Mouse (Mus musculus) C2C12 (cell line): Measurements from ENCODE around the gene Slc1a7. TPM values are rescaled to one million over a fixed set of nuclear protein-coding genes. Genes with fewer than 3 reads are reported as not detected.

ENCODE experiments used
- H3K27me3 ChIP-seq: one replicate; pipeline ENCODE4 v1.6.1; 2011; ENCODE audit not compliant: control insufficient read depth, insufficient read depth, insufficient read length
- H3K36me3 ChIP-seq: one replicate; pipeline ENCODE4 v1.6.1; 2011; ENCODE audit not compliant: control insufficient read depth, insufficient read depth
- H3K4me3 ChIP-seq: one replicate; pipeline ENCODE4 v1.5.1; 2011; ENCODE audit warnings: mild to moderate bottlenecking, control low read depth; ENCODE audit not compliant: poor library complexity, insufficient read depth, severe bottlenecking
- H3K79me2 ChIP-seq: one replicate; pipeline ENCODE4 v1.6.1; 2011; ENCODE audit not compliant: control insufficient read depth, insufficient read depth
- H3K79me3 ChIP-seq: one replicate; pipeline ENCODE4 v1.6.1; 2011; ENCODE audit warnings: low read depth, control low read depth
- H3ac ChIP-seq: one replicate; pipeline ENCODE3; 2011; ENCODE audit warnings: low read depth; ENCODE audit not compliant: control insufficient read depth, insufficient read length
- CEBPB ChIP-seq: IDR thresholded peaks from one replicate; pipeline ENCODE4 v1.6.1; 2011; ENCODE audit warnings: low read depth, mild to moderate bottlenecking, control low read depth, moderate library complexity
- CTCF ChIP-seq: IDR thresholded peaks from one replicate; pipeline ENCODE4 v1.5.1; 2011; ENCODE audit not compliant: control insufficient read depth, insufficient read depth, insufficient read length
- FOSL1 ChIP-seq: IDR thresholded peaks from one replicate; pipeline ENCODE4 v1.8.0; 2011; ENCODE audit warnings: mild to moderate bottlenecking, low read length; ENCODE audit not compliant: poor library complexity, insufficient read depth, severe bottlenecking
- MAX ChIP-seq: IDR thresholded peaks from one replicate; pipeline ENCODE4 v1.6.1; 2011; ENCODE audit warnings: mild to moderate bottlenecking, control low read depth
- MYOD1 ChIP-seq: IDR thresholded peaks from one replicate; pipeline ENCODE4 v1.6.1; 2011; ENCODE audit warnings: low read depth; ENCODE audit not compliant: control insufficient read depth, insufficient read length
- MYOG ChIP-seq: IDR thresholded peaks from one replicate; pipeline ENCODE4 v1.6.1; 2011; ENCODE audit not compliant: control insufficient read depth, insufficient read length; ENCODE audit errors: extremely low read depth
- USF1 ChIP-seq: IDR thresholded peaks from one replicate; pipeline ENCODE4 v1.6.1; 2011; ENCODE audit warnings: low read depth, mild to moderate bottlenecking, control low read depth, moderate library complexity
- polyA plus RNA-seq: library from polyadenylated mRNA; unstranded; fragments of >200 nt; fragmentation: generic; extraction: Trizol; gene quantifications from one replicate; pipeline ENCODE4 v1.2.1, GENCODE M21; 2012; ENCODE audit warnings: missing spikeins

Gene Slc1a7
- polyA plus RNA-seq, 1 experiment: not detected

DNA sequence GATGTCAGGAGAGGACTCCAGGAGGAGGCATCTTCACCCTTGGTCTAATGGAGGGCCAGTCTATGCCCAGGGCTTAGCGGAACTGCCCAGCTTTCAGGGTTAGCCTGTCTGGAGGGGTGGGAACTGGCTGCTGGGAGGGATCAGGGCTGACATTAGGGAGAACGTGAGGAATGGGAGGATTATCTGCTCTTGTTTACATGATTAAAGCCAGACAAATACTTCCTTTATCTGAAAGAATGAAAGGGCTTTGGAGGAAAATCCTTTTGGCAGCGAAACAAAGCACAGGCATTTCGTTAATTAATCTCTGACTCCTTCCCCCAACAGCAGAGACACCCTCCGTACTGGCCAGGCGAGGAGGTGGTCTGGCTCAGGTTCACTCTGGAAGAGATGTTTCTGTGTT lies 23.7 kb downstream of the Slc1a7 start:
- Histone ChIP-seq H3K79me2 (no peaks in the 10 kb centered on the region), H3ac (no peak overlapping the region), H3K4me3 (no peak overlapping the region), H3K27me3 (peaks cover 18% of the 10 kb centered on the region), H3K79me3 (no peaks in the 10 kb centered on the region), H3K36me3 (no peaks in the 10 kb centered on the region)
- TF ChIP-seq CTCF (no peak), MYOG (no peak), USF1 (no peak), MYOD1 (no peak), FOSL1 (no peak), CEBPB (no peak), MAX (no peak)

DNA sequence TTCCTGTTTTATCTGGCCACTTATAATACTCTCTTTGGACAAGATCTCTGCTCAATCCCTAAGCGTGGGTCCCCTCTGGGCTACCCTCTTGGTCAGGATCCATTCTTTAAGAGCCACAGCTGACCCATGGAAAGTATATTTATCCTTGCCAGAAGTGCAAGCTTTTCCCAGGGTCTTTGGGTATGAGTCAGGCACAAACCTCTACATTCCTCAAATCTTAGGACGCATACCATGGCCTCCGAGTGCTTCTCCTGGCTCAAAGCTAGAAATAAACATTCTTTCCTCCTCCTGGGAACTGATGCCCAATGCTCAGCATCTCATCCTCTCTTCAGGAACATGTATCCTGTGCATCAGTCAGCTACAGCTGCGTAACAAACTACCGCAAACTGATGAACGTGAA lies 26.9 kb downstream of the Slc1a7 start:
- no peaks in the 10 kb centered on the region for H3K36me3 ChIP-seq

DNA sequence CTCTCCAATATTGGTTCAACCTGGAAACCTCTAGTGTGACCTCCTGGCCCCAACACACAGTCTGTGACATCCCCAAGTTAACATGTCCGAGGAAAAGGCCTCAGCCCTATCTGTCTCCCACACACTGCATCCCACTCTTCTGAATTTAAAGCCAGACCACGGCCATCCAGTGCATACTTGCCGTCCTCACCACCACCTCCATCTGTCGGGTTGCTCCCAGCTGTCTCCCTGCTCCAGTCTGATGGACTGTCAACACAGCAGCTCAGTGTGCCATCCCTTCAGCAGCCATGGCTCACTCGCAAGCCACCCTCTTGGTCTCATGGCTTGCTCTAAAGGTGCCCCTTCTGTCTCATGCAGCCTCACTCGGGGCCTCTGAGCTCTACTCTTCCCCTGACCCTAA lies 27.6 kb downstream of the Slc1a7 start:
- TF ChIP-seq MYOG (no peak), CEBPB (no peak), USF1 (no peak), MYOD1 (no peak), MAX (no peak), FOSL1 (no peak), CTCF (no peak)
- H3K79me3 ChIP-seq: no peaks in the 10 kb centered on the region
- no peaks in the 10 kb centered on the region for H3K79me2 ChIP-seq
- no peak overlapping the region for H3K4me3 ChIP-seq
- H3K27me3 ChIP-seq: peaks cover 17% of the 10 kb centered on the region
- H3K36me3 ChIP-seq: no peaks in the 10 kb centered on the region
- H3ac ChIP-seq: no peak overlapping the region

More for the DNA sequence above, 26.9 kb downstream of the Slc1a7 start:
- TF ChIP-seq MYOG (no peak), CTCF (no peak), USF1 (no peak), MAX (no peak), MYOD1 (no peak), FOSL1 (no peak), CEBPB (no peak)
- Histone ChIP-seq H3K79me3 (no peaks in the 10 kb centered on the region), H3K27me3 (peaks cover 18% of the 10 kb centered on the region), H3K79me2 (no peaks in the 10 kb centered on the region), H3ac (no peak overlapping the region), H3K4me3 (no peak overlapping the region)

DNA sequence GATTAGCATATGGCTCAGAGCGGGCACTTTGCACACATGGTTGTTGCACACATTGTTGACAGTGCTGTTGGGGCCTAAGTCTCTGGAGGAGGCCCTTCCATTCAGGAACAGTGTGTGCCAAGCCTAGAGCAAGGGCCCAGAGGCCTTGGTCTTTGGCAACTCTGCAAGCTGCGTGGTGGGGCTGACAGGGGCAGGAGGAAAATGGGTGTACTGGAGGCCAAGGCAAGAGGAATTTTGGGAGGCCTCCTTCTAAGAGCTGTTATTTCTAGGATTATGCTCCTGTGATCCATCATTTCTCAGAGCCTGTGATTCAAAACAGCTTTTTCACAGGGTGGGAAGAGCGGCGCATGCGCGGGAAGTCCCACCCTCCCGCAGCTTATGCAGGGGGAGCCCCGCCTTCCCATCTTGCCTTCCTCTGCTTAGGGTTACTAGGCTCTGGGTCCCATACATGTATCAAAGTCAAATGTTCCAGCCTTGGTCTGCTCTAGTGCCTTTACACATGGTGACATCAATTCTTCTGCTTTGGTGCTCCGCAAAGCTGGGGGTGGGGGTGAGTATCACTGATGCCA lies 28.4 kb downstream of the Slc1a7 start:
- Histone ChIP-seq H3K79me2 (no peaks in the 10 kb centered on the region), H3K27me3 (peaks cover 13% of the 10 kb centered on the region), H3ac (no peak overlapping the region), H3K79me3 (no peaks in the 10 kb centered on the region), H3K4me3 (no peak overlapping the region), H3K36me3 (no peaks in the 10 kb centered on the region)
- TF ChIP-seq USF1: no peak
- no peak for TF ChIP-seq MYOG
- TF ChIP-seq MYOD1: no peak

DNA sequence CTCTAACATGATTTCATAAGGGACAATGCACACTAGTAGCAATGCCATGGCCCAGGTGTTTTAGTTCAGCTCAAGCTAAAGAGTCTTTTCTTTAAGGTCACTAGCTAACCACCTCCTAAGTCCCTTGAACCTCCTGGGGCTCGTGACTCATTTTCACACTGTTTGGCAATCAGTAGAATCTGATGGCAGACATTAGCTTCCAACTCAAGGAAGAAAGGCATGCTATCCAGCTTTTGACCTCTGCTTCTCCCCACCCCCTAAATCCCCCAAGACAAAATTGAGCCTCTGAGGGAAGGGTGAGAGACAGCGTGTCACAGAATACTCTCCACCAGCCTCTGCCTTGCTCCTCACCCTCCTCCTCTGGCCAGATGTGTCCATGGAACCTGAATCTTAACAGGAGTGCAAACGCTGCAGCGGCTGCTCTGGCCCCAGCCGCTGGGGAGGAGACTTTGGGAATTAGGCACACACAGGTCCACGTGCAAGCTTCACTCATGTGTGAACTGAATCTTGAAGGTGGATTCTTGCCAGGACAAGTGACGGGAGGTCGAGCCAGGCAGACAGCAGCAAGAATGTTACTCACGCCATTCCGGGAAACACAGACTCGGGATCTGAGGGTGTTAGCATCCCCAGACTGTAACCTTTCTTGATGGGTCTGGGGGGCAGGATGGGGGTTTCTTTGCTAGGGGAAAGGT lies 30.7 kb downstream of the Slc1a7 start:
- H3K36me3 ChIP-seq: no peaks in the 10 kb centered on the region
- H3K27me3 ChIP-seq: no peaks in the 10 kb centered on the region
- H3K79me2 ChIP-seq: no peaks in the 10 kb centered on the region
- no peaks in the 10 kb centered on the region for H3K79me3 ChIP-seq
- no peak for TF ChIP-seq USF1
- TF ChIP-seq FOSL1: no peak
- no peak for TF ChIP-seq MYOD1
- TF ChIP-seq MAX: no peak
- TF ChIP-seq CTCF: no peak
- no peak for TF ChIP-seq MYOG
- no peak for TF ChIP-seq CEBPB
- no peak overlapping the region for H3K4me3 ChIP-seq
- no peak overlapping the region for H3ac ChIP-seq

DNA sequence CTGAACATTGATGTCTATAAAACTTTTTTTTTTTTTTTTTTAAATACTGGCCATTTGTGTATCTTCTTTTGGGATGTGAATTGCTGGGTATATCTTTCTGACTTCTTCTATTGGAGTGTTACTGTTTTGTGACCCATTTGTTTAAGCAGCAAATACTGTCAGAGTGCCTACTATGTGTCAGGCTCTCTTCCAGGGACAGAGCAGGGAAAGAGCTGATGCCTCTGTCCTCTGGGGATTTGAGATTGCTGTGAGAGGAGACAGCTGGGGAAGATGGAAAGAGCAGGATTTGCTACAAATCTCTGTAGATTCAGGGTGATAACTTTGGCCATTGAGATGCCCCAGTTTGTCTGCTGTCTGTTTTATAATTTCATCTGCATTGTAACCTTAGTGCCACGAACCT lies 31.2 kb downstream of the Slc1a7 start:
- no peaks in the 10 kb centered on the region for H3K36me3 ChIP-seq
- TF ChIP-seq USF1 (no peak), MYOD1 (no peak), MAX (no peak), MYOG (no peak)
- H3ac ChIP-seq: no peak overlapping the region
- H3K79me3 ChIP-seq: no peaks in the 10 kb centered on the region
- H3K79me2 ChIP-seq: no peaks in the 10 kb centered on the region
- H3K27me3 ChIP-seq: no peaks in the 10 kb centered on the region
- H3K4me3 ChIP-seq: no peak overlapping the region
